Mouse (Mus musculus): ENCODE results near the gene Lypd8.
"Not testable (repeated sequence)": the region's sequence is repeated elsewhere in the genome, so short reads cannot be mapped to it uniquely, and the experiment has no call there.

Gene Lypd8

GRCm38 (mm10) chr11:58378763-58379278 lies at the start of gene Lypd8:
Gene Lypd8, plus strand, starts transcription at chr11:58379043.
- DNase-seq (ENCODE audit: extremely low read depth, insufficient read length, low spot score), result no peak

- no peak for DNase-seq (ENCODE audit: extremely low read depth, insufficient read length, low spot score)
These were observed 49.0 kb upstream of the Lypd8 start for GRCm38 (mm10) chr11:58329906-58330275.

- peak; percentile 88 for DNase-seq (ENCODE audit: extremely low read depth, insufficient read length, low spot score)
These were observed 48.3 kb upstream of the Lypd8 start, which contains the start of the genes Zfp672 and Sh3bp5l for GRCm38 (mm10) chr11:58330276-58331148. Gene Zfp672, minus strand, starts transcription at chr11:58330339. Gene Sh3bp5l, plus strand, starts transcription at chr11:58330724.

- DNase-seq (ENCODE audit: extremely low read depth, insufficient read length, low spot score), result no peak
These were observed 47.7 kb upstream of the Lypd8 start for GRCm38 (mm10) chr11:58331149-58331495.

- no peak for DNase-seq (ENCODE audit: extremely low read depth, insufficient read length, low spot score)
These were observed 47.3 kb upstream of the Lypd8 start for GRCm38 (mm10) chr11:58331546-58331945.

GRCm38 (mm10) chr11:58334746-58335145 lies 44.1 kb upstream of the Lypd8 start:
- peak; percentile 87 for DNase-seq (ENCODE audit: extremely low read depth, insufficient read length, low spot score)

GRCm38 (mm10) chr11:58346745-58347144 lies 32.1 kb upstream of the Lypd8 start:
- DNase-seq (ENCODE audit: extremely low read depth, insufficient read length, low spot score), result no peak

GRCm38 (mm10) chr11:58350628-58351027 lies 28.2 kb upstream of the Lypd8 start:
- no peak for DNase-seq (ENCODE audit: extremely low read depth, insufficient read length, low spot score)

GRCm38 (mm10) chr11:58351179-58351578 lies 27.7 kb upstream of the Lypd8 start:
- DNase-seq (ENCODE audit: extremely low read depth, insufficient read length, low spot score), result no peak

- DNase-seq (ENCODE audit: extremely low read depth, insufficient read length, low spot score), result peak; percentile 20
These were observed 25.9 kb upstream of the Lypd8 start for GRCm38 (mm10) chr11:58352681-58353548.

- DNase-seq (ENCODE audit: extremely low read depth, insufficient read length, low spot score), result no peak
These were observed 25.1 kb upstream of the Lypd8 start for GRCm38 (mm10) chr11:58353709-58354108.

- no peak for DNase-seq (ENCODE audit: extremely low read depth, insufficient read length, low spot score)
These were observed 24.4 kb upstream of the Lypd8 start for GRCm38 (mm10) chr11:58354476-58354875.

GRCm38 (mm10) chr11:58354927-58355326 lies 23.9 kb upstream of the Lypd8 start:
- no peak for DNase-seq (ENCODE audit: extremely low read depth, insufficient read length, low spot score)

- DNase-seq (ENCODE audit: extremely low read depth, insufficient read length, low spot score), result no peak
These were observed 21.8 kb upstream of the Lypd8 start for GRCm38 (mm10) chr11:58357042-58357441.

GRCm38 (mm10) chr11:58357844-58358534 lies 20.9 kb upstream of the Lypd8 start:
- no peak for DNase-seq (ENCODE audit: extremely low read depth, insufficient read length, low spot score)

- DNase-seq (ENCODE audit: extremely low read depth, insufficient read length, low spot score), result not testable (repeated sequence)
These were observed 16.3 kb upstream of the Lypd8 start for GRCm38 (mm10) chr11:58362562-58362961.

GRCm38 (mm10) chr11:58364454-58364853 lies 14.4 kb upstream of the Lypd8 start:
- no peak for DNase-seq (ENCODE audit: extremely low read depth, insufficient read length, low spot score)

GRCm38 (mm10) chr11:58366191-58366590 lies 12.7 kb upstream of the Lypd8 start:
- DNase-seq (ENCODE audit: extremely low read depth, insufficient read length, low spot score), result not testable (repeated sequence)

- no peak for DNase-seq (ENCODE audit: extremely low read depth, insufficient read length, low spot score)
These were observed 1.6 kb upstream of the Lypd8 start for GRCm38 (mm10) chr11:58377273-58377672.

GRCm38 (mm10) chr11:58377686-58378085 lies 1.2 kb upstream of the Lypd8 start:
- DNase-seq (ENCODE audit: extremely low read depth, insufficient read length, low spot score), result no peak

GRCm38 (mm10) chr11:58379516-58379915 lies 673 bp downstream of the Lypd8 start:
- DNase-seq (ENCODE audit: extremely low read depth, insufficient read length, low spot score), result no peak

Data from 3134 (cell line).